Mouse (Mus musculus): ENCODE measurements at regions not wholly inside any gene's neighbourhood (a gene's known extent, or its start where the extent isn't known, plus 50 kb on each side); places are given as distances from the start of the nearest gene placed in this dataset.

DNA sequence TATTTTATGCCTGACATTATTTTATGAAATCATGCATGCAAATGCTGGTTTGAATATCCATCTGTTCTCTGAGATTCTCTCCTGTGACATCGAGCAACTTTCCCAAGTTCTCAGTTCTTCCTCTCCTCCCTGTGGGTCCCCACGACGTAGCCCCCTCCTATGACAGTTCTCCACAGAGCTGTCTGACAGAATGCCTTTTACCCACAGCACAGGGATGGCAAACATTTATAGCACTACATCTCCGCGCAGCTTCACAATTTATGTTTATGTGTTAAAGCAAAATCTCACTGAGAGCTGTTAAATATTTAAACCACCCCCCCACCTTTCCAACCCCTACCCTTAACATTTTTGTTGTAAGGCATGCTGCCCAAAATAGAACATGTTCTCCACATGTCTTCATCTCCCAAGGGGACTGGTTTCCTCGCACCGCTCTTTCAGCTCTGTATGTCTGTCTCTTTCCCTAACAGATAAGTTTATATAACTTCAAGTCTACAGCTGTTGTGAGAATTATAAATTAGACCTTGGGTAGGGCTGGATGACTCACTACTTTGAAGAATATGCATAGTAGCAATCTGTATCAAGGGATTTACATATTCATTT, 63.5 kb upstream of the Ndst3 start:
- no peak for DNase-seq (ENCODE audit: low read depth, low spot score)

DNA sequence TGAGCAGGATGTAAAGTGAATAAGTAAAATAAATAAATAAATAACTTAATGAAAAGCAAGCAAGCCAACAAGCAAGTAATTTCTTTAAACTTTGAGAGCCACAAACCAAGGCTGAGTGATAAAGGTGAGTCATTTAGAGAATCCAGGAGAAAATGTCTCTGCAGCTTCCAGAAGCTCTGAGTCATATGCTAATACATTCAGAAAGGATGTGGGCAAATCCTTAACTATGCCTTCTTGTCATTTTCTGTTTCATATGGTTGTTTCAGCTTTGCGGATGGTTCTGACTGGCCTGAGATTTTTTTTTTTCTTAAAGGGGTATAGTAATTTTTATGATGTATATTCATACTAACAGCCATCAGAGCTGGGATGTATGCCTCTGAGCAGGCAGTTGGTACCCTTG, 64.3 kb upstream of the Ndst3 start:
- DNase-seq (ENCODE audit: low read depth, low spot score) = no peak

DNA sequence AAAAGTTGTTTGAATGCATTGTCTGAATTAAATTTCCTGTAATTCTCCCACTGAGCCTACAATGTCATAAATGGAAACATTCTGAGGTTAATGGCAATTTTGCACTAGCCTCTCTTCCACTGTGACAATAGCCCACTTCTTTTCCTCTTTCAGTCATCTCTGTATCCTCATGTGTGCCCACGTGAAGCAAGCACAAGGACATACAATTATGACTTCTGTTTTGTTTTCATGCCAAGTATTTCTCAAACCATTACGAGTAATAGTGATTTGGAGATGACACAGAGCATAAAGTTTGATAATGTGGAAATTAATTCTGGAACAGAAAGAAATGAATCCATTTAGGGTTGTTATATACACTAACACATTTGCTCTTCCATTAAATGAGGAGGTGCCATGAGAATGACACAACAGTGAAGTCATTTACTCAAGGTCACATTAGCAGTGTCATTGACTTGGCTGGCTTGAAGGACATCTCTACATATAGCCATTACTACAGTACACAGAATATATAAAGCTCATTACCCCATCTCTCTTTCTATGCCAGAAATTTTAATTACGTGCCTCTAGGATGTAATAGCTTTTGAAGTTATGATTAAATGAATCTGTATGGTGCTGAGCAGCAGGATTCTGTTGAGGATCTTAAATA, 75.4 kb upstream of the Ndst3 start:
- no peak for DNase-seq (ENCODE audit: low read depth, low spot score)

DNA sequence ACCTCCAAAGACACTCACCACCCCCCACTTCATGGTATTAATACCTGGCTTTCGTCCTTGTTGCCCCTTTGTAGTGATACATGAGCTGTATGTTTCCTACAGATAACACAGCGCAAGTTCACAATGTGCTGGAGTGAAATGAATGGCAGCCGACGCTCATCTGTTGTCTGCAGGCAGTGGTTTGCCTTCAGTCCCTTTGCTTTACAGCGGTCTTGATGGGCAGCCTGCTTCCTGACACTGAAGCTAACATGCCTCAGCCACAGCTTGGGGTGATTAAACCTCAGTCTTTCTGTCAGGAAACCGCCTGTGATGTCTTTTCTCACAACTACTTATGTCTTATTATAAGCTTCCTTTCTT, 75.9 kb upstream of the Ndst3 start:
- no peak for DNase-seq (ENCODE audit: low read depth, low spot score)

DNA sequence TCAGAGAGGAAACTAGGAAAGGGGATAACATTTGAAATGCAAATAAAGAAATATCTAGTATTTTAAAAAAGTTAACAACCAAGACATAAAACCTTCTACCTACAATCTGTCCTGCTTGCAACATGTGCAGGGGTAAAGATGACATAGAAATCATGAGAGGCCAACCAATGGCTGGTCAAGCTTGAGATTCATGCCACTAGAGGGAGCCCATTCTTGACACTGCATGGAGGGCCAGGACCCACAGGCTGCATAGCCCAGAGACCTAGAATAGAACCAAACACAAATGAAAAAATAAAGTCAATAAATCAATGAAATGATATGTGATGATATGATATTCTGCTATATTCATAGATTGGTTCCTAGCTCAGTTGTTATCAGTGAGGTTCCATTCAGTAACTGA, 89.9 kb upstream of the Ndst3 start:
- no peak for DNase-seq (ENCODE audit: low read depth, low spot score)

DNA sequence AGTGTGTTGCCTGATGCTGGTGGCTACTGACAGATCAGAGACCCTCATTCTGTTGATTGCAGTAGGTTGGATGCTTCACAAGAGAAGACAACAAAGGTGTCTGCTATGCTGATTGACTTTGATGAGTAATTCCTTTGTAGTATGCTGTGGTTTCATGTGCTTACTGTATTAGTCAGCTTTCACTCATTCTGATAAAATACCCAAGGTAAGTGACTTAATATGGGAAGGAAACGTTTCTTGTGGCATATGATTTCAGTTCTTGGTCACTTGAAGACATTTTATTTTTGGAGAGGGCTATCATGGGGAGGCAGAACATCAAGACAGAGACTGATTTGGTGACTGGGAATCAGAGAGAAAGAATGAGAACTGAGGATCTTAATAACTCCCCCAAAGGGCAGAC, 90.9 kb upstream of the Ndst3 start:
- no peak for DNase-seq (ENCODE audit: low read depth, low spot score)

DNA sequence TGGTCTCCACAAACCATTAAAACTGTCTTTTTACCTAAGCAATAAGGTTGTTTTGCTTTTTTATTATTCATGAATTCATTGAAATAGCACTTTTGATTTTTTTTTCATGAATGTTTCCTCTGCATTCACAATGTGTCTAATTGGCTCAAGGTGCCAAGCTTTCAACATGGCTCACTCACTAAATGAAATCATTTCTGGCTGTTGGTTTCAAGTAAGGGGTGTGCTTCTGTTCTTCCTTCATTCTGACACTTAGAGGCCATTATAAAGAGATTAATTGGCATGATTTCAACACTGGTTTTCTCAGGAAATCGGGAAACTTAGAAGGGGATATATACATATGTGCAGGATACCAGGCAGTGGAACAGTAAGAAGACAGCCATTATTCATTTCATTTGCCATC, 93.5 kb upstream of the Ndst3 start:
- no peak for DNase-seq (ENCODE audit: low read depth, low spot score)

DNA sequence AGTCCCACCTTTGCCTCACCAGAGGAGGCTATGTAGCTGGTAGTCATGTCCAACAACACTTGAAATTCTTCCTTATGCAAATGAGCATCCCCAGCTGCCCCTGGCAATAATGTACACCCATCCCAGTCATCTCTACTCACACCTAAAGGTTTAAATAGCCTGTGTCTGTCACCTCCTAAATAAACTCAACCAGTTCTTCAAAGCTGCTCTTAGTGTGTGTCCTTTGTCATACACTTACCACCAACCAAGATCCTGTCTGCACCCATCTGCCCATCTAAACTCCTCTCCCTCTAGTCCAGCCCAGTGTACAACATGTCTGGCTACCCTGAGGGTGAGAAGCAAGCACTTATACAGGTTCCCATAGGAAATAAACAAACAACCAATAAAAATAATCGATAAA, 103.4 kb upstream of the Ndst3 start:
- DNase-seq (ENCODE audit: low read depth, low spot score) = no peak

DNA sequence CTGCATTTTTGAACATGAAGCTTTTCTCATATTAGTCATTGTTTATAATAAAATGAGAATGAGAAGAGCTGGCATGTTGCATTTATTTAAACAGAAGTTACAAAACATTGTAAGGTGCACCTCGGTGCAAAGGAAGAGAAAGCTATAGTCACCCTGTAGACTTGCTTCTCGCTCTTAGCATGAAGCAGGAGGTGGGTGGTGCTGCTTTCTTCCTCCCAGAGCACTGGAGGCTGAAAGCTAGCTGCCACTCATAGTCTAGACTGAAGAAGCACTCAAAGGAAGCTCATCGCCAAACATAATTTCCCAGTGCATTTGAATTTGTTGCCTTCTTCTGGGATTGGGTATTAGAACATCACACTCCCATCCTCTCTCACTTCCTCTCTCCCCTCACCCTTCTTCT, 114.7 kb upstream of the Ndst3 start:
- no peak for DNase-seq (ENCODE audit: low read depth, low spot score)

DNA sequence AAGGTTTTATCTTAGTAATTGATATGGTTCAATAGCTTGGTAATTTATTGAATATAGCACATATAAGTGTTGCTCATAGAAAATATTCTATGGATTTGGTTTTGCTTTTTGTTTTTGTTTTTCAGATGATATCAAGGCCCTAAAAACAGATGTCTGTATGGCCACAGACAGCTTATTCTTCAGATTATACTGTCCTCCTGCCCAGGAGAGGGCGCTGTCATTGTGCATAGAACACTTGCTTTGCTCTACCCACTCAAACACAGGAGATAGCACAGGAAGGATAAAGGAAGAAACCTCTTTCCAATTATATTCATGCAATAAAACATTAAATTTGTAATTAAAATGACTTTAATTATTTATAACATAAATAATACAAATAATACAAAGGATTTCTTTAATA, 115.4 kb upstream of the Ndst3 start:
- no peak for DNase-seq (ENCODE audit: low read depth, low spot score)

DNA sequence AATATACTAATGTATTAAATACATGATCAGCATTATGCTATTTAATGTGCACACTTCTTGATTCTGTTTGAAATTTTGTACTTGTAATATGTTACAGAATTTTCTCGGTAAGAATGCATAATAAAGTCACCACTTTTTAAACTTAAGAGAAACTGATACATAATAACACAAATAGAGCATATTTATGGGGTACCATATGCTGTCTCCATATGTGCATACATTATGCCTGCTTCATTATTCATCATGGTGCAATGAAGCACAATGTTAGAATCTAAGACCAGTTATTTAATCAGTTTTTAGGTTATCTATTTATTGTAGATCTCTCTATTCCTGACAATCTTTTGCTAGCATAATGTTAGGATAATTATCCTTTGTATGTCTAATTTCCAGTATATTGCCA, 115.9 kb upstream of the Ndst3 start:
- DNase-seq (ENCODE audit: low read depth, low spot score) = no peak

DNA sequence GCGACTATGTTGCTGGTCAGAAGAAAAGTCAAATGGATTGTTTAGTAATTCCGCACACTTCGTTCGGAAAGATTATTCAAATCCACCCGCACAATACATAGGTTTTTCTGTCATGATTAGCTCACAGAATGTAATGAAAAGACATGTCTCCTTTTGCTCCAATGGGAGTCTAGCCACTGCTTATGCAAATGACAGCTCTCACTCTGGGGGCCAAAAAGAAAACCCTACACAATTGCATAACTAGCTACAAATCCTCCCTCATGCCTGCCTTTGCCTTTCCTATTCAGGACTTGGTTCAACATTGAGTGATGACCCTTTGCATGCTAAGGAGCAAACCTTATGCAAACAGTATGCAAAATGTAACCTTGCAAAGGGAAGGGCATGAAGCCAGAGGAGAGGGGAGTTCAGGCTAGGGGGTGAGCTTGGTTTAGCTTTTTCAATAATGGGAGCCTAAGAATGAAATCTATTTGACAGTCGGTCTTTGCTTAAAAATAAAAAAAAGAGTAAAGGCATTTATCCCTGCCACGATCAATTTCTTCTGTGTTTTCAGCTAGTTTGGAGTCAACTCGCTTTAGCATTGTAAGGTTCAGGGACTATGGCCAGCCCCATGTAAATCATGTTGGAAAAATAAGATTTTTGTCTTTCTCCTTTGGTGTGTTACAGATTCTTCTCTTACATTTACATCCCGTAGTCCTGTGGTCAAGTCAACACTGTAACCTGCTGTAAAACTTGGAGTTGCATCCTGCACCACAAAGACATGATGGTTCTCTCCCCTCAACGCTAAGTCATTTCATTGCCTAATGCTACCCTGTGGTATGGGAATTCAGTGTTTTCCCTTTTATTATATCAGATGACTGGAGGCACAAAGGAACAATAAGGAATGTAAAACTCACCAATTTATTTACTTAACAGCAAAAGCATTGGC, 119.6 kb upstream of the Ndst3 start:
- no peak for DNase-seq (ENCODE audit: low read depth, low spot score)

DNA sequence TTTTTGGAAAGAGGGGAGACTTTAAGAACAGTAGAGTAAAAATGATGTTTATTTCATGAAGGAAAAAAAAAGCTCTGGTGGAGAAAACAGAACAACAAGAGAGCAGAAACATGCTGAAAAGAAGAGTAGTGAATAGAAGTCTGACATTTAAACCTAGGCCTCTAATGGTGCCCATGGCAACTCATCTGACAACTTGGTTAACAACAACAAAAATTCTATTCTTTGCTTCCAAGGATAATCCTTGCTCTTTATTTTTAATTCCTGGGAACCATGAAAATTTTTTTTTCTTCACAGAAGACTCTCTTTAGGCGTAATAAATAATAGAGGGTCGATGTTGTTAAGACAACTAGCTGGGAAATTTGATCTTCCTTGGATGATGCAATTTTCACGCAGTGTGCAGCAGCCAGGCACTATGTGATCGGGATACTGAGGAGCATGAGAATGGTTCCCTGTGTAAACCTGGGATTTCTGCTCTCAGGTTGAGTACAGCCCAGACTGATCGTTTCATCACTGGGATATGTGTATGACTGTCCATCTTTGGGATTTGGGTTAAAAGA, 120.4 kb upstream of the Ndst3 start:
- DNase-seq (ENCODE audit: low read depth, low spot score) = no peak

DNA sequence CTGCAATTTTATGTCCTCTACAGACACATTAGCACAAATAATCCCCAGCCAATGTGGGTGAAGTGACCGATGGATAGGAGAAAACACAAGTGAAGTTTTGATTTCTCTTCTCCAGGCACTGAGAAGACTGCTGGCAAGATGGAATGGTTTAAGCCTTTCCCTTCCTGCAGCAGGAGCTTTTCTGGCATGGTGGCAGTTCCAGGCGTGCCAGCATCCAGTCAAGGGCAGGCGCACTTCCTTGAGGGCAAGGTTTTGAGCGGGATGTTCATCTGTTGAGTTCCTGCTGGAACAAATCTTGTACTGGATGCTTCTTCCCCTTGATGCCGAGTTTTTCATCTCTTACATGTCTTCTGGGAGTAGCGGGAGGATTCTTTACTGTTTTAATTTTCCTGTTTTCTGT, 138.1 kb upstream of the Ndst3 start:
- DNase-seq (ENCODE audit: low read depth, low spot score) = no peak

DNA sequence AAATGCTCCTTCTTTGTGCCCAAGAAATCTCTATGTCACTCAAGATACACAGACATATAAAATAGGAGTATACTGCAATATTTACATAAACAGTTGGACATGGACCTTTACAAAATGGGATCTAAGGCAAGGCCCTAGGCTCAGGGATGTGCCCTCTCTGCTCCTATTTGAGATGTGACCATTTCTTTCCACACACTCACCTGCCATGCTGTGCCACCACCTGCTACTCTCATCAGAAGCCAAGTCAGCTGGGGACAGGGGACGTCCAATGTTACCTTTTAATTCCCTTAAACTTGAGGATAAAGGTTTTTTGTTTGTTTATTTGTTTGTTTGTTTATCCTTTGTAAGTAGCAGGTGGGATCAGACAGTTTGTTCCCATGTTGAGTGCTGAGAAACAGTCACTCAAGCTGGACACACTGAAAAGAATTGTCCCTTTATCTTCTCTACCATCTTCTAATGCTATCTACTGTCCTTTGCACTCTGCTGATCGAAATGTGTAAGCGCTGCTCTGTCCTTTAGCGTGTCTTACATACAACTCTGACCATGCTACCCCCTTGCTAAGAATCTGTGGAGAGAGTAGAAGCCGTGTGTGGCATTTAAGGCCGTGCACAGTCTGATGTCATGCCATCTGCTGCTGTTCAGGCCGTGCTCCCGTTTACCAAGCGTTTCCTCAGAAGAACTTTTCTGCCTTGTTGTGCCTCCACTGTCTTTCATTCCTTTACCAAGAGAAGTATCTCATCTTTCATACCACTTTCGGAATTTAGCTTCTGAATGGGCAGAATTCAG, 147.9 kb upstream of the Ndst3 start:
- DNase-seq (ENCODE audit: low read depth, low spot score) = no peak

DNA sequence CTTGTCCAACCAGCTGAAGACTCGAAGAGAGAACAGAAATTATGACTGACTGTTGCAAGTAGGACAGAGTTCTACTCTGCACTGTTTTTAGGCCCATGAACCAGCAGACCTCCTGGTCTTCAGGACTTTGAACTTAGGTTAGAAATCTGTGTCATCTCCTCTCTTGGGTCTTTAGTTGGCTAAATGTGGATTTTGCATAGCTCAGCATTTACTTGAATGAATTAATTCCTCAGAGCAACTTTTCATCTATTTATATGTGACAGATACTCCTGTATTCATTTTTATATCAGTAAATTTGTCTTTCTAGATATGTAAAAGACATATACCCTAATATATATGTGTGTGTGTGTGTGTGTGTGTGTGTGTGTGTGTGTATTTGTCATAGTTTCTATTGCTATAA, 155.9 kb upstream of the Ndst3 start:
- no peak for DNase-seq (ENCODE audit: low read depth, low spot score)

DNA sequence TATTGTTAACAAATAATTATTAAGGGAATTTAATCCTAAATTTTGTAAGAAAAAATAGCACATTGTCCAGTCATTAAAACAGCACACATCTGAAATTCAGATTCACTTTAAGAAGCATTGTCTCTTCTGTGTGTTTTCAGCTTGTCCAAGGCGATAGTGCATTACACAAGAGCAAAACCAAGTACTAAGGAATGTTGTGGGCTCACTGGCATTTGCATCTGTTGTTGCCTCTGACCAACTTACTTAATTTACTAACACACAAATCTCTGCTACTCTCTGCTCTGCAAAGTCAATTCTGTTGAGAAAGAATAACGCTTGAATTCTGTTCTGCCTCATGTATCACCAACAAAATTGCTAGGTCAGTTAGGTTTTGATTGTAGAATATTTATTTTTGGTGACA, 158.0 kb upstream of the Ndst3 start:
- no peak for DNase-seq (ENCODE audit: low read depth, low spot score)

DNA sequence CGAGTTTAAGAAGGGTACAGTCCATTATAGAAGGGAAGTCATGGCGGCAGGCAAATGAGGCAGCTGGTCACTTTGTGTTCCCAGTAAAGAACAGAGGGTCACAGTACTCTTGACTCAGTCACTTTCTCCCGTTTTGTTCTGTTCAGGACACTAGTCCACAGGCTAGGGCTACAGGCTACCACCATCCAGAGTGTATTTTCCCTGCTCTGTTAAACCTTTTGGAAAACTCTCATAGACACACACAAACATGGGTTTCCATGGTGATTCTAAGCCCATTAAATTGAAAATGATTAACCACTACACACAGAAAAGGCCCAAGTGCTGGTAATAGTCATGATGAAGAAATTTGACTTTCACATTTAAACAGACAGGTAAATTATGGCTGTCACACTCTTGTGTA, 162.2 kb upstream of the Ndst3 start:
- no peak for DNase-seq (ENCODE audit: low read depth, low spot score)

DNA sequence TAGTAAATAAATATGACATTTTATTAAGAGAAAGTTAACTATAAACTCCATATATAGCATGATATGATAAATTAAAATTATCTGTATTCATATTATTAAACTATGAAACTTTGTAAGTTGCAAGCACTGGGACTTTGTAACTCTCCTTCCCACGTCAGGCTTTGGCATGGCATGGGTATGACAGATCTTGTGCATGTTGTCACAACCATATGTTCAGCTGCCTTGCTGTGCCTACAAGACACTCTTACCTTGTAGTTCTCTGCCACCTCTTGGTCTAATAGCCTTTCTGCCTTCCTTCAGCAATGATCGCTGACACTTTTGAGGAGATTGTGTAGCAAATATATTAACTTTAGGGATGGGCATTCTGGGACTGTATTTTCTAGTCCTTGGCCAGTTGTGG, 183.1 kb upstream of the Ndst3 start:
- DNase-seq (ENCODE audit: low read depth, low spot score) = no peak

DNA sequence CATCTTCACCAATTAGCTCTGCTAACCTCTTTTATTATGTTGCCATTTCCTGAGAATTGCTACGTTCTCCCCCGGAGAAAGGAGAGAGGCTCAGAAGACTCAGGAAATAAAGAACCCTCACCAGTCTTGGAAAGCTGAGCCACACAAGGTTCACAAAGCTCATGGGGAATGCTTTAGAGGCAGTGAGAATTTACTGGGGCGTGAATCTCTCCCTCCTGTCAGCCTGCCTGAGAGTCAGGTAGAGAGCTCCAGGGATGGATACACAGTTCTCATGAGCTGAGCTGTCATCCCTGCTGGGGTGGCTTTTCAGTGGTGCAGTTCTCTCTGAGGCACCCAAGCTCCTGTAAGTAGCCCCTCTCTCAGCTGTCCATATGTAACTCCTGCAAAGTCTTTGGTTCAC, 203.0 kb upstream of the Ndst3 start:
- no peak for DNase-seq (ENCODE audit: low read depth, low spot score)

DNA sequence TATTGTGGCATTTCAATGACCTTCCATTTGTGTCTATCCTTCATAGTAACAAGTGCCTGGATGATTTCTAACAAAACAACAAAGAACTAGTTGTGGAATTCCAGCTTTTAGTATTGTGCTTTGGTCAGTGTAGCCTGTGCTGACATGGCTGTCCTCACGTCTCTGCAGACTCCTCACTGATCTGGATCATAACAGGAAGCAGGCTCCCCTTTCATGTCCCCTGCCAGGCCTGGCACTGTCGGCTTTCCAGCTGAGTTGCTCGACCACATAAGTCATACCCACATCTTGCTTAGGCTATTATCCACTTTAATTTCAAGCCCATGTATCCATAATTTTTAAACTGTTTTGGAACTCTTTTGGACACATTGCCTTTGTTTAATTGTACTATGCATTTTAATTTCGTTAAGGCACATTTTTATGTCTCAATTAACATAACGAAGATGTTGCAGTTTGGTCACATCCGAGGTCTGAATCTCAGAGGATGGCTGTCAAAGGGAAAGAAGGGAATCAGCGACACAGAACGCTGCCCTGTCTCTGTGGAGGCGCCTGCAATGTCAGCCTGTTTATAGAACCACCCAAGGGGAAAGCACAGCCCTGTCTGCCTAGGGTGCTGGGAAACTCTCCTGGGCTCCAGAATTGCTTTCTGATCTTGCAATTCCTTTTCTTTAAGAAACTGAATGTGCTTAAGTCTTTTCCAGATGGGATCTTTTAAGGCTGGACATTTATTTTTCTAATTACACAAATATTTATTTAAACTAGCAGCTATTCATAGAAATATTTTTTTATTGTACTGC, 215.5 kb upstream of the Ndst3 start:
- no peak for DNase-seq (ENCODE audit: low read depth, low spot score)

All from retina, postnatal 7 days (tissue).